Mouse (Mus musculus) macrophage (primary cell): ENCODE data around the gene Fermt3. TPM values are rescaled to one million over a fixed set of nuclear protein-coding genes. Genes with fewer than 3 reads are reported as not detected.
A peak's percentile ranks its signal among the peaks of the same experiment; 100 is the strongest.
"Not testable (repeated sequence)": the region's sequence is repeated elsewhere in the genome, so short reads cannot be mapped to it uniquely, and the experiment has no call there.

Source experiments
- H3K27ac ChIP-seq: fragments of 350-480 bp; formaldehyde crosslinking; 2 replicates; pipeline ENCODE4 v1.9.0; 2021
- H3K36me3 ChIP-seq: fragments of 350-480 bp; formaldehyde crosslinking; 2 replicates; pipeline ENCODE4 v1.9.0; 2021; ENCODE audit errors: inconsistent target
- H3K4me3 ChIP-seq: fragments of 350-480 bp; formaldehyde crosslinking; 2 replicates; pipeline ENCODE4 v1.9.0; 2021; ENCODE audit errors: inconsistent target
- H3K79me2 ChIP-seq: fragments of 350-480 bp; formaldehyde crosslinking; 2 replicates; pipeline ENCODE4 v1.9.0; 2021; ENCODE audit errors: inconsistent target
- WGBS: methylation state at CpG from one replicate; pipeline ENCODE4 v1.1.7; 2026; ENCODE audit warnings: inconsistent platforms; ENCODE audit not compliant: missing documents; 5-methylcytosine and 5-hydroxymethylcytosine counted together
- polyA plus RNA-seq: library from polyadenylated mRNA; stranded (reverse); fragments of 250-400 nt; gene quantifications from 3 replicates; pipeline ENCODE4 v1.2.4, GENCODE M21; 2018; ENCODE audit warnings: inconsistent platforms

Fermt3 gene
- polyA plus RNA-seq, 1 experiment from 2014 or later: 194 TPM

DNA sequence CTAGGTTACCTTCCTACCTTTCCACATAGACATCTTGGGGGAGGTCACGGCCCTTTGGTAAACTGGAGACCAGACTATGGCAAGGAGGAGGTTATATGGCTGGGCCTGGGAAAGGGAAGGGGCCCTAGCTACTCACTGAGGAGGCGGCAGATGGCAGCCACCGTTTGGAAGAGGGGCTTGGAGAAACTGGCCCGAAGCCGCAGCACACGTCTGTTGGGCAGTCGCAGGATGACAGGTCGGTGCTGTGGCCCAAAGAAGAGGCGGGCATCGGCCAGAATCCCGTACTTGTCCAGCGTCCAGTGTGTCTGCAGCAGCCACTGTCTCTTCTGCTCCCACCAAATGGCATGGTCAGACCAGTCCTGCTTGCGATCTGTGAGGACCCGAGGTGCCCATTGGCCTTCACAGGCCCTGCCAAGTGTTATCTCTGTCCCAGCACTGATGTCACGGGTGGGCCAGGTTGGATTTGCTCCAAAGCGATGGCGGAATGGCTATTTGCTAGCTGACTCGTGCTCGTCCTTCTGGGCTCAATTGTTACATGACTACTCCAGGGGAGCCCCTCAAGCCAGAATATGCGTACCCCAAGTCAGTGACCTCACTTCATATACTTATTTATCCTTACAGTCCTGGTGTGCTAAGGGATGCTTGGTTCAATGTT, 4.7 kb downstream of the Fermt3 start:
- peaks cover 51% of the 10 kb centered on the region for H3K36me3 ChIP-seq
- WGBS: 94% methylated on average over 20 of the region's 20 CpGs
- H3K27ac ChIP-seq: no peak overlapping the region
- no peak overlapping the region for H3K4me3 ChIP-seq
- H3K79me2 ChIP-seq: peaks cover 83% of the 10 kb centered on the region

DNA sequence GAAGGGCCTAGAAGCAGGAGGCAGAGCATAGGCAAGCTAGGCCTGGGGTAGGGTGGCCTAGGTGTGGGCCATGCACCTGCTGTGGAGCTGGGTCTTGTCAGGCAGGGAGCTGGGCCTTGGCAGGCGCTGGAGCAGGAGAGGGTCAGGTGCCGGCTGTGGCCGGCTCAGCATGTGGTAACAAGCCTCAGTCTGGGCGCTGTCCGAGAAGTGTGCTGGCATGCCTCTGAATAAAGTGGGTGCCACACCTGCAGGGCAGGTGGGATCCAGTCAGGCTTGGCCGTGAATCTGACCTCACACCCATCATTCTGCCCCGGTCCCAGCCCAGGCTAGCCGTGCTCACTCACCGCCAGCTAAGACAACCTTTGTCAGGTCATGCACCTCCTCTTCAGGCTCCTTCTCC, 5.3 kb downstream of the Fermt3 start:
- H3K27ac ChIP-seq: no peak overlapping the region
- WGBS: 97% methylated on average over 9 of the region's 9 CpGs
- H3K4me3 ChIP-seq: no peak overlapping the region
- H3K36me3 ChIP-seq: peaks cover 54% of the 10 kb centered on the region
- H3K79me2 ChIP-seq: peaks cover 83% of the 10 kb centered on the region

DNA sequence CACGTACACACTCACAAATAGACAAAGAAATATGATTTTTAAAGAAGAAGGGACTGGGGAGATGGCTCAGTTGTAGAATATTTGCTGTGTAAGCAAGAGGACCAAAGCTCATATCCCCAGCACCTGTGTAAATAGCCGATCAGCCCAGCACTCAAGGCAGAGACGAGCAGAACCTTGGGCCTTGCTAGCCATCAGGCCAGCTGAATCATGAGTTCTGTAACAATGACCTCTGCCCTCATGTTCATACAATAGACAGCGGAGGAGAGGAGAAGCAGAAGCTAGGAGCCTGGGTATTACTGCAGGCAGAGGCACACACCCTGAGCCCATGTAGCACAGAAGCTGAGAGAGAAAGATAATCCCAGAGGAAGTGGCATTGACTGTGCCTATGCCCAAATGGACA, 6.8 kb downstream of the Fermt3 start:
- Histone ChIP-seq H3K36me3 (peaks cover 59% of the 10 kb centered on the region), H3K27ac (no peak overlapping the region), H3K79me2 (peaks cover 85% of the 10 kb centered on the region), H3K4me3 (no peak overlapping the region)
- 94% methylated on average over 4 of the region's 4 CpGs for WGBS

DNA sequence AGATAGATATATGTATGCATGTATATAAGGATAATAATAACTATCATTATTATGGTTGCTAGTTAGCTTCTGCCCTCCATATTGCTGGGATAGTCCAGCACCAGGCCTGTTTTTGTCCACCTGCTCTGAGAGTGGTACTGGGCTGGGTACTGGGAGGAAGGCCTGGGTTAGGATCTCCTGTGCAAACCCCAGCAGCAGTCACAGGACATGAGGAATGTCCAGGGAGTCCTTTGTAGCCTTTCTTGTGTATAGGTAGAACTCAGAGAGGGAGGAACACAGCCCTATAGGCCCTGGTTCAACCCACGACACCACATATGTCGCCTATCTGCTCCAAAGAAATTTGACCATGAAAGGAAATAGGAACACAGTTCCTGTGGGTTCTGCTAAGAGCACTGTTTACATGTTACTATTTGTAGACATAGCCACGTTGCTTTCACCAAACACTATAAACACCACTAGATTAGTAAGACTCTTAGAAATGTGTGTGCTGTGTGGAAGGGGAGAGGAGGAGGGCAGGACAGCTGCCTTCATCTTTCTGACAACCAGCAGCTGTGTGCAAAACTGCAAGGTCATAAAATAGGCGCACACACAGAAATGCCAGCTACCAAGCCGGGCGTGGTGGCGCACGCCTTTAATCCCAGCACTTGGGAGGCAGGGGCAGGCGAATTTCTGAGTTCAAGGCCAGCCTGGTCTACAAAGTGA, 12.2 kb downstream of the Fermt3 start:
- 91% methylated on average over 3 of the region's 9 CpGs for WGBS
- peaks cover 56% of the 10 kb centered on the region for H3K36me3 ChIP-seq
- peaks cover 46% of the 10 kb centered on the region; the same call in 1 of the 2 replicates for H3K79me2 ChIP-seq
- H3K4me3 ChIP-seq: no peak overlapping the region
- no peak overlapping the region for H3K27ac ChIP-seq

DNA sequence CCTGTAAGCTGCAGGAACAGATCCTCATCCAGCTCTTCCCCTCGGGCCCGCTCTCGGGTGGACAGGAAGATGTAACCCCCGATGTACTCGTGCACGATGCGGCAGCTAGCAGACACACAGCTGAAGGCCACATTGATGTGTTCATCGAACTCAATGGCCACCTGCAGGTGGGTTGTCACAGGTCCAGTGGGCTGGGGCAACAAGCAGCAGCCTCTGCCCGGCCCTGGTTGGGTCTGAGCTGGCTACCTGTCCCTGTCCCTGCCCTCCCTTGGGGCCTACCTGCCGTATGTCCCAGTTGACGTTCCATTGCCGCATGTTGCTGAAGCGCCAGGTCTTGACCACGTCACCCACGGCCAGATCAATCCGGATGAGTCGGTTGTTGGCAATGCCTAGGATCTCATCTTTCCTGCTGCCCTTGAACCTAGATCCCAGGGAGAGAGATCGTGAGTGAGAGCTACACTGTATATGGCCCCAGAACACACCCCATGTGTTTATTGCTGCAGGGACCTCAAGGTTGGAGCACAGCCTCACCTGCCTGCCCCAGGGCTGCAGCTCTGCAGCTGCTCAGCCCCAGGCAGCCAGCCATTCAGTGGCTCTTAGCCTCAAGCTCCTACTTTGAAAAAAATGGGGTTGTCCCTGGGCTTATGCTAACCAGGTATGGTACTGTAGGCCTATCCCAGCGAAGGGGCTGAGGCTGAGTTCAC, 19.8 kb downstream of the Fermt3 start:
- Histone ChIP-seq H3K27ac (no peak overlapping the region), H3K79me2 (peaks cover 2% of the 10 kb centered on the region; the same call in 1 of the 2 replicates), H3K36me3 (peaks cover 62% of the 10 kb centered on the region), H3K4me3 (no peak overlapping the region)
- WGBS: 91% methylated on average over 19 of the region's 19 CpGs

DNA sequence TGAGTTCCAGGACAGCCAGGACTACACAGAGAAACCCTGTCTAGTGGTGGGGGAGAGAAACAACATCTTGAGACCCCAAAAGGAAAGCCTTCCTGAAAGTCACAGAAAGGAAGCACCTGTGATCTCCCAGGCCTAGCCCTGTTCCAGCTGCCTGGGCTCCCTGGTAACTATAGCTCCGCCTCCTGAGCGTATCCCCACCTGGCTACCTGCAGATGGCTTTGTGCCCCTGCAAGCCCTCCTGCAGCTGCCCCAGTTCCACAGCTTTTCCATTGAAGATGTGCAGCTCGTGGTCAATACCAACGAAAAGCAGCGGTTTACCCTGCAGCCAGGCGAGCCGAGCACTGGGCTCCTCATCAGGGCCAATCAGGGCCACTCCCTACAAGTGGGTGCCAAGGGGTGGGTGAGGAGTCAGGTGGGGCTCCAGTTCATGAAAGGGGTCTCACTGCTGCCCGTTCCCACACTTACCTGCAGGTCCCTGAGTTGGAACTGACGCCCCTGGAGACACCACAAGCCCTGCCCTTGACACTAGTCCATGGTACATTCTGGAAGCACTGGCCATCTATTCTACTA, 21.5 kb downstream of the Fermt3 start:
- no peak overlapping the region for H3K4me3 ChIP-seq
- 89% methylated on average over 9 of the region's 9 CpGs for WGBS
- H3K27ac ChIP-seq: no peak overlapping the region
- H3K79me2 ChIP-seq: no peaks in the 10 kb centered on the region
- peaks cover 46% of the 10 kb centered on the region for H3K36me3 ChIP-seq

DNA sequence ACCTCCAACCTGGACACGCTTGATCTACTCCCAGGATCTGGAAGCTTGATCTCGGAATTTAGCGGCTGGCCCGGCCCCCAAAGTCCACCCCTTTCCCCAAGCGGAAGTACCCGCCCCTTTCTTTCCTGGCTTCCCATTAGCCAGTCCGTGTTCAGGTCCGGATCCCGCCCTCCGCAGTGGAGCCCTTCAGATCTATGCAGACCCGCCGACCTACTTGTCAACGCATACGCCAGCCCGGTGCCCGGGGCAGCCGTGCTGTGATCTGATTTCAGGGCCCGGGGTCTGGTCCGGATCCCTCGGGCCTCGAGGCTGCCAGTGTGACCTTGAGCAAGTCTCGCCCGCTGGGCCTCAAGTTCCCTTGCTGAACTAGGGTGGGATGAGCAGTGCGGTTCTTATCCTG, 23.3 kb downstream of the Fermt3 start, which contains the start of the genes Nudt22 and Trpt1:
Gene Nudt22, minus strand, starts transcription at position 112 of the 400 bp plus-strand sequence.
Gene Trpt1, plus strand, starts transcription at position 126 of the 400 bp plus-strand sequence.
- peaks cover 28% of the 10 kb centered on the region for H3K36me3 ChIP-seq
- no peaks in the 10 kb centered on the region for H3K79me2 ChIP-seq
- H3K27ac ChIP-seq: peak within 1 kb of the TSS; percentile 27; the same call in 1 of the 2 replicates
- WGBS: 3% methylated on average over 24 of the region's 24 CpGs
- H3K4me3 ChIP-seq: peak within 1 kb of the TSS; percentile 51

DNA sequence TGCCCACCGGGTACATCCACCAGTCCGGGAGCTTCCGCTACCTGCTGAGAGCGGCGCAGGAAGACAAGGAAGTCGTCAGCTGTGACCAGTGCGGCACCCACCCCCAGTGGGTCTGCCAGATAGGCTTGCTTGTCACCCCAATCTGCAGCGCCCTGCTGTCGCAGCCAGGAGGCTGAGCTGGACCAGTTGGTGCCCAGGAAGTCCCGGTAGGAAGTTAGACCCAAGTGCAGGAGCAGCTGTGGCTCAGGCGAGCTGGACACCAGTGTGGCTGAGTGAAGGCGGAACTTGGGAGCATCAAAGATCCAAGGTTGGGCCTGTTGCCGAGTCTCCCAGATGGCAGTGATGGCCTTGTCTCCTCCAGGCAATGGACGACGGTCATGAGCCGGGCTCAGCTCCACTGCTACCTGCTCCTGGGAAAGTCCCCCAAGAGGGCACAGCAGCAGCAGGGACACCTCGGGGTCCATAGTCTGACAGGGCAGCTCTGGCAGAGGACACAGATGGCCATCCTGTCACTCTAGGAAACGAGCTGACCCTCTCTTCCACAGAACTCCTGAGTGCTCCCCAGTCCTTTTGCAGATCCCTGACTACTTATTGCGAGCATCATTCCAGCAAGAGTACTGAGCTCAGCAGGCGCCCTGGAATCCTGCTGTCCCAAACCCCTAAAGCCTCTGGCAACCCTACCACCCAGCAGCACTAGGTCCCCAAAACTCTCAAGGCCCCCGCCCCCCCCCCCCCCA, 23.8 kb downstream of the Fermt3 start:
- Histone ChIP-seq H3K27ac (no peak overlapping the region), H3K79me2 (no peaks in the 10 kb centered on the region), H3K4me3 (peak overlapping the region; percentile 51), H3K36me3 (peaks cover 23% of the 10 kb centered on the region)
- 48% methylated on average over 21 of the region's 21 CpGs for WGBS

DNA sequence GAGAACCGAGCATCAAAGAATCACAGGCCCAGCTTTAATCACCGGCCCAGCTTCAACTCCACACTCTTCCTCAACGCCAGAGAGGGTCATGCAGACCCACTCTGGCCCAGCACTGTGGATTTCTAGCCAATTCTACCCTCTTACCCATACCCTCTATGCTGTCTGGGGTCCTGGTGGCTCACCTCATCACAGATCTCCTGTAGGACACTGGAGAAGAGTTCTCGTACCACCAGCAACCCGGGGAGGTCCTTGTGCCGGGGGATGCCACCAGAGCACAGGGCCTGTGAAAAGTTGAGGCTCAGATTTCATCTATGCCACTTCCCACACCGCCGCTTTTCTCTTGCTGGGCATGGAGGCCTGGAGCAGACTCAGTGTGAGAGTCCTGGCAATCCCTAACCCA, 24.8 kb downstream of the Fermt3 start:
- Histone ChIP-seq H3K27ac (no peak overlapping the region), H3K79me2 (no peaks in the 10 kb centered on the region), H3K36me3 (peaks cover 14% of the 10 kb centered on the region), H3K4me3 (no peak overlapping the region)
- WGBS: 88% methylated on average over 8 of the region's 8 CpGs

DNA sequence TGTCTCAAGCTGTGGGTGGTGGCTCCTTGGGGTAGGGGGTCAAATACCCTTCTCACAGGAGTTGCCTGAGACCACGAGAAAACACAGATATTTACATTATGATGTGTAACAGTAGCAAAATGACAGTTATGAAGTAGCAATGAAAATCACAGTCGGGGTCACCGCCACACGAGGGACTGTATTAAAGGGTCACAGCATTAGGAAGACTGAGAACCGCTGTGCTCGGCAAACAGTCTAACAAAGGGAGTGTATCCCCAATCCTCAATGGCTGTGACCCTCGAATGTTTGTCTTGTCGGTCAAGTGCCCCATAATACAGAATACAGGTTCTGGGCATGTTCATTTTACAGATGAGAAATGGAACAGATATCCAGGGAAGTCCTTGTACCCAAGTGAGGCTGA, 25.3 kb downstream of the Fermt3 start:
- Histone ChIP-seq H3K27ac (no peak overlapping the region), H3K36me3 (peaks cover 9% of the 10 kb centered on the region), H3K79me2 (no peaks in the 10 kb centered on the region), H3K4me3 (no peak overlapping the region)
- 94% methylated on average over 8 of the region's 8 CpGs for WGBS

DNA sequence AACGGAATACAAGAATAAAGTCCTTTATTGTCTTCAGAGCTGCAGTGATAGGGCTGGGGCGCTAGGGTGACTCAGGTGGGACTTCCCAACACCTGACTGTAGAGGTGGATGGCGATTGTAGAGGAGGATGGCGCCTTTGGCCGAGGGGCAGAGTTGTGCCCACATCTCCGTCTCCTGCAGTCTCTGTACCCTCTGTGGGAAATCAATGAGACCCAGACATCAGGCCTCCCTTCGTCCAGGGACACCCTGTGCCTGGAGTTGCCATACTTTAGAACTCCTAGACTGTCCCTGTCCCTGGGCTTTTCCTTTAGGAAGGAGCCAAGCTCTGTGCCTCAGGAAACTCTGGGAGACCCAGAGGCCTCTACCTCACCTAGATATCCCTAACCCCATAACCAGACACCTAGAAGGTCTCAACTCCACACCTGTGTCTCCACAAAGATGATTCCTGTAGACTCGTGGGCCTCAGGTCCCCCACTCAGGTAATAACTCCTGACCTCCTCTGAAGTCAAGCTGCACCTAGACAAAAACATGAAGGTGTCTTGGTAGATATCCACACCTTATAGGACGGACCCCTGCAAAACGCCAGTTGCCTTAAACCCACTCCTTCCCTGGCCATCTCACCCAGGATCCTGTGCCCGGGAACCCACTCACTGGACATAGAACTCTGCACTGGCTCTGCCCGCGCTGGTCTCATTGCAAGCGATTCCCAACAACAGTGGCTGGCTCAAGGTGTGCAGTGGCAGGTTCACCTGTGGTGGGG, 26.1 kb downstream of the Fermt3 start:
- peak overlapping the region; percentile 22 for H3K27ac ChIP-seq
- 71% methylated on average over 14 of the region's 14 CpGs for WGBS
- H3K36me3 ChIP-seq: 0 out of 2 replicates have a peak, but pooled peaks cover under 1% of the 10 kb centered on the region
- peak overlapping the region; percentile 71 for H3K4me3 ChIP-seq
- no peaks in the 10 kb centered on the region for H3K79me2 ChIP-seq

DNA sequence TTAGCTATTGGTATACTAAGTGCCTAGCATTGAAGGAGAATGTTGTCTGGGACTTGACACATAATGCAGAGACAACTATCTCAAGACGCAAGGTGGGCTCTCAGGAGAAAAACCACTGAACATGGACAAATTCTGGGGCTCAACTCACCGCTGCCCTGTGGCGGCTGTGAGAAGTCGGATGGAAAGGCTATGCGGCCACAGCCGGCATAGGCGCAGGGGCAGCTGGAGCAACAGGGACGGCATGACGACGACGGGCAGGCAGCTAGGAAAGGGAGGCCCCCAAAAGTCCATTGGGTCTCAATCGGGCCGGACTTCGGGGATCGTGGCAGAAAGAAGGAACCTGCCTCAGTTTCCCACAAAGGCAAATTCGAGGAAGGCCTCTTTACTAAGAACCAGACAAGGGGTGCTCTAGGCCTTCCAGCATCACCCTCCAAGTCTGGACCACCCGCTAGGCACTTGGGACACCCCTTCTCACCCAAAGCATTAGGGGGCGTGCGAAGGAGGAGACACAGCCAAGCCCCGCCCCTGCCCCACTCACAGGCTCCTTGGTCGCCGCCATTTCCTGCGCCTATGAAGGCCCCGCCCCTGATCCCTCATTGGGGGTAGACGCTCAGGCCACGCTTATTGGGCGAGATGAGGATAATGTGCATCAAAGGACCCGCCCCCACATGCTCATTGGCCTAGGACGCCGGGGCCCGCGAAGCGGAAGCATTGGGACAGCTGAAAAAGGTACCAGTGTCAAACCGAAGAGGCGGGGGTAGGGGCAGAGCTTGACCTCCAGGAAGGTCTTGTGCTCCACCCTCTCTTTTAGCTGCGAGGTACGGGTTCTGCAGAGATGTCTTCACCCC, 27.0 kb downstream of the Fermt3 start, which contains the start of gene Dnajc4:
Gene Dnajc4, minus strand, starts transcription at position 562 of the 848 bp plus-strand sequence.
- H3K4me3 ChIP-seq: peak within 1 kb of the TSS; percentile 71
- H3K36me3 ChIP-seq: no peaks in the 10 kb centered on the region
- H3K27ac ChIP-seq: peak within 1 kb of the TSS; percentile 36
- no peaks in the 10 kb centered on the region for H3K79me2 ChIP-seq
- under 1% methylated on average over 37 of the region's 37 CpGs for WGBS

DNA sequence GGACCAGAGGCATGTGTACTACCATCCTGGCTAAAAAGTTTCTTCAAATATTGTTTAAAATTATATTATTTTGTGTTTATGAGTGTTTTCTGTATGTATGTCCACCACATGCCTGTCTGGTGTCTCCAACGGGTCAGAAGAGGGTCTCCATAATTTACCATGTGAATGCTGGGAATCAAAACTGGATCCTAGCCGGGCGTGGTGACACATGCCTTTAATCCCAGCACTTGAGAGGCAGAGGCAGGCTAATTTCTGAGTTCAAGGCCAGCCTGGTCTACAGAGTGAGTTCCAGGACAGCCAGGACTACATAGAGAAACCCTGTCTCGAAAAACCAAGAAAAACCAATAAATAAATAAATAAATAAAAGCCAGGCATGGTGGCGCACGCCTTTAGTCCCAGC, 28.1 kb downstream of the Fermt3 start:
- WGBS: 97% methylated on average over 6 of the region's 6 CpGs
- H3K79me2 ChIP-seq, H3K4me3 ChIP-seq, H3K36me3 ChIP-seq, H3K27ac ChIP-seq: not testable (repeated sequence)
